Mouse (Mus musculus): ENCODE measurements around the gene Rab11fip4. TPM values are rescaled to one million over a fixed set of nuclear protein-coding genes. Genes with fewer than 3 reads are reported as not detected.

The Rab11fip4 gene
- polyA plus RNA-seq, 1 experiment from 2014 or later: 0.77 TPM

GRCm38 (mm10) chr11:79640940-79641733, 50.1 kb downstream of the Rab11fip4 start:
- no peak overlapping the region for H3K4me2 ChIP-seq
- H3K27me3 ChIP-seq (replicated peaks): peaks cover 21% of the 10 kb centered on the region
- H3K36me3 ChIP-seq: no peaks in the 10 kb centered on the region
- H3K4me3 ChIP-seq: no peak overlapping the region
- no peaks in the 10 kb centered on the region for H3K9me3 ChIP-seq (replicated peaks)
- peaks cover 27% of the 10 kb centered on the region for H3K4me1 ChIP-seq (replicated peaks)
- H3K9ac ChIP-seq: no peak overlapping the region
- no peak for ATAC-seq (ENCODE audit: insufficient number of reproducible peaks, low FRiP score)
- 51% methylated on average over 8 of the region's 8 CpGs for WGBS
- H3K27ac ChIP-seq (ENCODE audit: poor library complexity, severe bottlenecking): no peak overlapping the region

- no peak for ATAC-seq (ENCODE audit: insufficient number of reproducible peaks, low FRiP score)
- no peaks in the 10 kb centered on the region for H3K9me3 ChIP-seq (replicated peaks)
- no peak overlapping the region for H3K27ac ChIP-seq (ENCODE audit: poor library complexity, severe bottlenecking)
- H3K4me1 ChIP-seq (replicated peaks): peaks cover 41% of the 10 kb centered on the region
- peaks cover 35% of the 10 kb centered on the region for H3K27me3 ChIP-seq (replicated peaks)
- H3K9ac ChIP-seq: no peak overlapping the region
- no peak overlapping the region for H3K4me3 ChIP-seq
- no peak overlapping the region for H3K4me2 ChIP-seq
- 62% methylated on average over 9 of the region's 9 CpGs for WGBS
- H3K36me3 ChIP-seq: no peaks in the 10 kb centered on the region
Observed at GRCm38 (mm10) chr11:79643730-79644129, 52.7 kb downstream of the Rab11fip4 start.

GRCm38 (mm10) chr11:79644717-79645191, 53.7 kb downstream of the Rab11fip4 start:
- H3K27me3 ChIP-seq (replicated peaks): peaks cover 35% of the 10 kb centered on the region
- peaks cover 41% of the 10 kb centered on the region for H3K4me1 ChIP-seq (replicated peaks)
- no peak overlapping the region for H3K9ac ChIP-seq
- WGBS: 31% methylated on average over 8 of the region's 8 CpGs
- no peaks in the 10 kb centered on the region for H3K9me3 ChIP-seq (replicated peaks)
- H3K36me3 ChIP-seq: no peaks in the 10 kb centered on the region
- ATAC-seq (ENCODE audit: insufficient number of reproducible peaks, low FRiP score): no peak
- H3K4me2 ChIP-seq: no peak overlapping the region
- H3K4me3 ChIP-seq: no peak overlapping the region
- H3K27ac ChIP-seq (ENCODE audit: poor library complexity, severe bottlenecking): no peak overlapping the region

- Histone ChIP-seq H3K4me2 (no peak overlapping the region), H3K9ac (no peak overlapping the region), H3K4me3 (no peak overlapping the region), H3K4me1 (replicated peaks) (peaks cover 29% of the 10 kb centered on the region), H3K27me3 (replicated peaks) (peaks cover 35% of the 10 kb centered on the region), H3K9me3 (replicated peaks) (no peaks in the 10 kb centered on the region), H3K27ac (ENCODE audit: poor library complexity, severe bottlenecking) (no peak overlapping the region), H3K36me3 (no peaks in the 10 kb centered on the region)
- WGBS: 70% methylated on average over 5 of the region's 5 CpGs
- ATAC-seq (ENCODE audit: insufficient number of reproducible peaks, low FRiP score): no peak
Observed at GRCm38 (mm10) chr11:79646026-79646425, 55.0 kb downstream of the Rab11fip4 start.

GRCm38 (mm10) chr11:79646467-79647070, 55.6 kb downstream of the Rab11fip4 start:
- H3K27ac ChIP-seq (ENCODE audit: poor library complexity, severe bottlenecking): no peak overlapping the region
- no peak overlapping the region for H3K4me2 ChIP-seq
- no peak overlapping the region for H3K4me3 ChIP-seq
- H3K4me1 ChIP-seq (replicated peaks): peaks cover 26% of the 10 kb centered on the region
- no peaks in the 10 kb centered on the region for H3K9me3 ChIP-seq (replicated peaks)
- WGBS: 28% methylated on average over 12 of the region's 12 CpGs
- no peak for ATAC-seq (ENCODE audit: insufficient number of reproducible peaks, low FRiP score)
- no peak overlapping the region for H3K9ac ChIP-seq
- no peaks in the 10 kb centered on the region for H3K36me3 ChIP-seq
- H3K27me3 ChIP-seq (replicated peaks): peaks cover 35% of the 10 kb centered on the region

GRCm38 (mm10) chr11:79647071-79647501, 56.1 kb downstream of the Rab11fip4 start:
- H3K36me3 ChIP-seq: no peaks in the 10 kb centered on the region
- H3K4me1 ChIP-seq (replicated peaks): peaks cover 25% of the 10 kb centered on the region
- no peak overlapping the region for H3K4me2 ChIP-seq
- H3K9me3 ChIP-seq (replicated peaks): no peaks in the 10 kb centered on the region
- no peak overlapping the region for H3K9ac ChIP-seq
- H3K27ac ChIP-seq (ENCODE audit: poor library complexity, severe bottlenecking): no peak overlapping the region
- no peak overlapping the region for H3K4me3 ChIP-seq
- ATAC-seq (ENCODE audit: insufficient number of reproducible peaks, low FRiP score): no peak
- WGBS: 63% methylated on average over 8 of the region's 8 CpGs
- peaks cover 35% of the 10 kb centered on the region for H3K27me3 ChIP-seq (replicated peaks)

- no peak overlapping the region for H3K4me3 ChIP-seq
- no peaks in the 10 kb centered on the region for H3K36me3 ChIP-seq
- no peaks in the 10 kb centered on the region for H3K9me3 ChIP-seq (replicated peaks)
- WGBS: 50% methylated on average over 5 of the region's 5 CpGs
- H3K4me1 ChIP-seq (replicated peaks): peaks cover 16% of the 10 kb centered on the region
- H3K4me2 ChIP-seq: no peak overlapping the region
- no peak overlapping the region for H3K27ac ChIP-seq (ENCODE audit: poor library complexity, severe bottlenecking)
- peaks cover 21% of the 10 kb centered on the region for H3K27me3 ChIP-seq (replicated peaks)
- ATAC-seq (ENCODE audit: insufficient number of reproducible peaks, low FRiP score): no peak
- H3K9ac ChIP-seq: no peak overlapping the region
Observed at GRCm38 (mm10) chr11:79650359-79650835, 59.4 kb downstream of the Rab11fip4 start.

- Histone ChIP-seq H3K27me3 (replicated peaks) (peaks cover 13% of the 10 kb centered on the region), H3K4me2 (no peak overlapping the region), H3K9ac (no peak overlapping the region), H3K27ac (ENCODE audit: poor library complexity, severe bottlenecking) (no peak overlapping the region), H3K9me3 (replicated peaks) (no peaks in the 10 kb centered on the region), H3K4me1 (replicated peaks) (peaks cover 2% of the 10 kb centered on the region), H3K4me3 (no peak overlapping the region), H3K36me3 (no peaks in the 10 kb centered on the region)
- ATAC-seq (ENCODE audit: insufficient number of reproducible peaks, low FRiP score): no peak
- WGBS: 73% methylated on average over 9 of the region's 9 CpGs
Observed at GRCm38 (mm10) chr11:79652257-79652656, 61.2 kb downstream of the Rab11fip4 start.

GRCm38 (mm10) chr11:79652921-79653575, 62.0 kb downstream of the Rab11fip4 start:
- Histone ChIP-seq H3K9me3 (replicated peaks) (no peaks in the 10 kb centered on the region), H3K27me3 (replicated peaks) (peaks cover 6% of the 10 kb centered on the region), H3K27ac (ENCODE audit: poor library complexity, severe bottlenecking) (no peak overlapping the region), H3K4me3 (no peak overlapping the region), H3K4me1 (replicated peaks) (no peaks in the 10 kb centered on the region), H3K9ac (no peak overlapping the region), H3K36me3 (no peaks in the 10 kb centered on the region), H3K4me2 (no peak overlapping the region)
- ATAC-seq (ENCODE audit: insufficient number of reproducible peaks, low FRiP score): no peak
- WGBS: 81% methylated on average over 20 of the region's 20 CpGs

GRCm38 (mm10) chr11:79654407-79654831, 63.4 kb downstream of the Rab11fip4 start:
- Histone ChIP-seq H3K9ac (no peak overlapping the region), H3K4me2 (no peak overlapping the region), H3K9me3 (replicated peaks) (no peaks in the 10 kb centered on the region), H3K27ac (ENCODE audit: poor library complexity, severe bottlenecking) (no peak overlapping the region), H3K27me3 (replicated peaks) (peaks cover 16% of the 10 kb centered on the region), H3K4me1 (replicated peaks) (no peaks in the 10 kb centered on the region), H3K4me3 (no peak overlapping the region), H3K36me3 (no peaks in the 10 kb centered on the region)
- WGBS: 72% methylated on average over 4 of the region's 4 CpGs
- ATAC-seq (ENCODE audit: insufficient number of reproducible peaks, low FRiP score): no peak

- H3K27me3 ChIP-seq (replicated peaks): peaks cover 20% of the 10 kb centered on the region
- 84% methylated on average over 7 of the region's 7 CpGs for WGBS
Observed at GRCm38 (mm10) chr11:79655592-79655991, 64.6 kb downstream of the Rab11fip4 start.

More at GRCm38 (mm10) chr11:79655592-79655991, 64.6 kb downstream of the Rab11fip4 start:
- Histone ChIP-seq H3K9me3 (replicated peaks) (no peaks in the 10 kb centered on the region), H3K4me1 (replicated peaks) (peaks cover under 1% of the 10 kb centered on the region; the same call in 1 of the 2 replicates), H3K9ac (no peak overlapping the region), H3K36me3 (no peaks in the 10 kb centered on the region), H3K27ac (ENCODE audit: poor library complexity, severe bottlenecking) (no peak overlapping the region), H3K4me2 (no peak overlapping the region), H3K4me3 (no peak overlapping the region)
- no peak for ATAC-seq (ENCODE audit: insufficient number of reproducible peaks, low FRiP score)

Data from heart, embryonic 12.5 days (tissue).